Mouse (Mus musculus) embryonic fibroblast, embryonic 13.5 days (primary cell): ENCODE measurements around the gene Hyou1.
"Not testable (repeated sequence)": the region's sequence is repeated elsewhere in the genome, so short reads cannot be mapped to it uniquely, and the experiment has no call there.

Experiments used
- CTCF ChIP-seq: IDR thresholded peaks from 2 replicates; pipeline ENCODE4 v1.5.1; 2011; ENCODE audit warnings: mild to moderate bottlenecking, control low read depth, low read length, moderate library complexity, borderline replicate concordance; ENCODE audit not compliant: insufficient read depth
- POLR2A ChIP-seq: IDR thresholded peaks from 2 replicates; pipeline ENCODE4 v1.6.1; 2011; ENCODE audit warnings: low read depth, mild to moderate bottlenecking, control low read depth, low read length, moderate library complexity

- not testable (repeated sequence) for TF ChIP-seq POLR2A, CTCF
Observed at GRCm38 (mm10) chr9:44377335-44377734, 2.0 kb upstream of the Hyou1 start.
